Mouse (Mus musculus) hindbrain, embryonic 16.5 days (tissue): Measurements from ENCODE around the gene Mrm3. TPM values are rescaled to one million over a fixed set of nuclear protein-coding genes. Genes with fewer than 3 reads are reported as not detected.

Experiments
- ATAC-seq: fragments of 200-750 bp; cut with Nextera tagmentation; 2 replicates; pipeline ENCODE4 v1.8.0; 2017; ENCODE audit warnings: moderate TSS enrichment, moderate library complexity
- H3K27ac ChIP-seq: fragments of 300-500 bp; sonication (generic); 2 replicates; pipeline ENCODE4 v1.5.1; 2014; ENCODE audit warnings: low read depth, mild to moderate bottlenecking, control low read depth, low read length, moderate library complexity
- H3K27me3 ChIP-seq: fragments of 300-500 bp; sonication (generic); replicated peaks from 2 replicates; pipeline ENCODE4 v1.6.1; 2014; ENCODE audit warnings: low read length; ENCODE audit not compliant: control insufficient read depth, insufficient read depth
- H3K36me3 ChIP-seq: fragments of 300-500 bp; sonication (generic); 2 replicates; pipeline ENCODE4 v1.6.1; 2014; ENCODE audit warnings: mild to moderate bottlenecking, low read length, moderate library complexity, mixed read lengths; ENCODE audit not compliant: control insufficient read depth, insufficient read depth
- H3K4me1 ChIP-seq: fragments of 300-500 bp; sonication (generic); 2 replicates; pipeline ENCODE4 v1.6.1; 2014; ENCODE audit warnings: low read depth, low read length; ENCODE audit not compliant: control insufficient read depth, insufficient read depth
- H3K4me2 ChIP-seq: fragments of 300-500 bp; sonication (generic); 2 replicates; pipeline ENCODE4 v1.6.1; 2014; ENCODE audit warnings: mild to moderate bottlenecking, low read length, control low read depth, moderate library complexity
- H3K4me3 ChIP-seq: fragments of 300-500 bp; sonication (generic); 2 replicates; pipeline ENCODE4 v1.5.1; 2014; ENCODE audit warnings: mild to moderate bottlenecking, low read length, control low read depth, moderate library complexity
- H3K9ac ChIP-seq: fragments of 300-500 bp; sonication (generic); 2 replicates; pipeline ENCODE4 v1.6.1; 2014; ENCODE audit warnings: low read depth, mild to moderate bottlenecking, control low read depth, low read length, moderate library complexity
- H3K9me3 ChIP-seq: fragments of 300-500 bp; sonication (generic); 2 replicates; pipeline ENCODE4 v1.6.1; 2014; ENCODE audit warnings: mild to moderate bottlenecking, low read length, moderate library complexity; ENCODE audit not compliant: control insufficient read depth
- WGBS: fragments of 180-500 bp; shearing (Covaris S2); extraction: QIAGEN DNeasy Blood & Tissue Kit; methylation state at CpG from one replicate; pipeline ENCODE4 v1.1.7; 2014; 5-methylcytosine and 5-hydroxymethylcytosine counted together
- polyA plus RNA-seq: library from polyadenylated mRNA; unstranded; fragments of >200 nt; fragmentation: Nextera tagmentation; extraction: Ambion mirVana; gene quantifications from 2 replicates; pipeline ENCODE4 v1.2.1, GENCODE M21; 2015

The Mrm3 gene
- polyA plus RNA-seq, 1 experiment from 2014 or later = 26.1 TPM

GRCm38 (mm10) chr11:76279971-76280370 is 36.5 kb downstream of the Mrm3 start:
- Histone ChIP-seq H3K4me2 (no peak overlapping the region), H3K9ac (no peak overlapping the region), H3K36me3 (no peaks in the 10 kb centered on the region), H3K9me3 (no peaks in the 10 kb centered on the region), H3K4me1 (peaks cover 16% of the 10 kb centered on the region), H3K4me3 (no peak overlapping the region), H3K27me3 (no peaks in the 10 kb centered on the region), H3K27ac (peak overlapping the region; percentile 48)
- ATAC-seq = no peak
- 64% methylated on average over 2 of the region's 2 CpGs for WGBS

GRCm38 (mm10) chr11:76283841-76284240 is 40.3 kb downstream of the Mrm3 start:
- H3K9ac ChIP-seq = no peak overlapping the region
- 94% methylated on average over 6 of the region's 6 CpGs for WGBS

DNA sequence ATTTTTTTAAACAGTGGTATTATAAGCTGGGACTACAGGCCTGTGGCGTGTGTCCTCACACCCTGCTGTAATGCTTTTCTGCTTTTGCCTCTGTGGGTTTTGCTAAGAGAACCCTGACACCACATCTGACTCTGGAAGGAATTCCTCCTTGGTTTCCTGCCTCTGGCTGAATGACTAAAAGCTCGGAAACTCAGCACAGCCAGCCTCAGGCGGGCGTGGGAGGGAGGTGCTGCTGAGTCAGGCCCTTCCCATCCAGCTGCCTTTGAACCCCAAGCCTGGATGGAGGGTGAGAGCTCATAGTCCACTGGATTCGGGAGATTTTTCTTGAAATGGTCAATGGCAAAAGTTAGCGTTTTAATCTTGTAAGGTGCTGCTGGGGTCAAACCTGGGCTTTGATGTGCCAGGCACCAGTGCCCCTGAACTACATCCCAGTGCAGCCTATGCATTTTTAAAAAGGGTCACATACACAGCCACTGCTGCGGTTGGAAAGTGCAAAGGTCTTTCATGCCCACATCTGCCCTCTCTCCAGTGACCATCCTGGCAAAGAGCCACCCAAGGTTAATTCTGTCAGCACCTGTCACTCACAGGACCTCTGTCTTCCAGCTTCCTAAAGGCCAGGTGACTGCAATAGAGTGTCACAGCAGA is 42.0 kb downstream of the Mrm3 start:
- ATAC-seq = no peak
- WGBS = 61% methylated on average over 7 of the region's 7 CpGs
- no peak overlapping the region for H3K4me3 ChIP-seq
- no peaks in the 10 kb centered on the region for H3K27me3 ChIP-seq
- H3K9ac ChIP-seq = no peak overlapping the region
- H3K4me1 ChIP-seq = peaks cover 22% of the 10 kb centered on the region
- H3K9me3 ChIP-seq = no peaks in the 10 kb centered on the region
- H3K27ac ChIP-seq = no peak overlapping the region
- no peaks in the 10 kb centered on the region for H3K36me3 ChIP-seq
- H3K4me2 ChIP-seq = no peak overlapping the region

More at GRCm38 (mm10) chr11:76283841-76284240, 40.3 kb downstream of the Mrm3 start:
- Histone ChIP-seq H3K36me3 (no peaks in the 10 kb centered on the region), H3K4me2 (no peak overlapping the region), H3K4me3 (no peak overlapping the region), H3K4me1 (peaks cover 27% of the 10 kb centered on the region), H3K9me3 (no peaks in the 10 kb centered on the region), H3K27ac (no peak overlapping the region), H3K27me3 (no peaks in the 10 kb centered on the region)
- no peak for ATAC-seq

GRCm38 (mm10) chr11:76286534-76287126 is 43.1 kb downstream of the Mrm3 start:
- WGBS = 62% methylated on average over 10 of the region's 10 CpGs
- ATAC-seq = no peak

DNA sequence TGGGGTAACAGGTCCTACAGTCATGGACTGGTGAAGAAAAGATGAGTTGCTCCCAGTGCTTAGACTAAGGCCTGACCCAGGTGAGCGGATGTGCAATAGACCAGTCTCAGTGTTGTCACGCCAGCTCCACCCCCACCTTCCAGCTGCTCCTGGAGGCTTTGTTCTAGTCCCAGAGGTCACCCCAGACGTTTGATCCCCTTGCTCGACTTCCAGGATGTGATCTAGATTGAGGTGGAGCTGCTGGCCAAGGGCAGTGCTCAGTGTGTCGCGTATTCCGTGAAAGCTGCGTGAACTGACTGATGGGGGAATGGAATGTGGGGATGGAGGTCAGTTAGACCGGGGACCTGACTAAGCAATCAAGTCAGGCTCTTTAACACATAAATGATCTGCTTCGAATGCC is 43.8 kb downstream of the Mrm3 start:
- H3K36me3 ChIP-seq = no peaks in the 10 kb centered on the region
- H3K9ac ChIP-seq = no peak overlapping the region
- no peak overlapping the region for H3K4me3 ChIP-seq
- 42% methylated on average over 10 of the region's 10 CpGs for WGBS
- no peaks in the 10 kb centered on the region for H3K27me3 ChIP-seq
- H3K9me3 ChIP-seq = no peaks in the 10 kb centered on the region
- no peak overlapping the region for H3K4me2 ChIP-seq
- no peak for ATAC-seq
- peaks cover 24% of the 10 kb centered on the region for H3K4me1 ChIP-seq
- H3K27ac ChIP-seq = no peak overlapping the region

More at GRCm38 (mm10) chr11:76286534-76287126, 43.1 kb downstream of the Mrm3 start:
- H3K4me2 ChIP-seq = no peak overlapping the region
- no peak overlapping the region for H3K4me3 ChIP-seq
- no peak overlapping the region for H3K9ac ChIP-seq
- H3K4me1 ChIP-seq = peaks cover 24% of the 10 kb centered on the region
- no peaks in the 10 kb centered on the region for H3K36me3 ChIP-seq
- H3K27ac ChIP-seq = no peak overlapping the region
- no peaks in the 10 kb centered on the region for H3K9me3 ChIP-seq
- H3K27me3 ChIP-seq = no peaks in the 10 kb centered on the region

DNA sequence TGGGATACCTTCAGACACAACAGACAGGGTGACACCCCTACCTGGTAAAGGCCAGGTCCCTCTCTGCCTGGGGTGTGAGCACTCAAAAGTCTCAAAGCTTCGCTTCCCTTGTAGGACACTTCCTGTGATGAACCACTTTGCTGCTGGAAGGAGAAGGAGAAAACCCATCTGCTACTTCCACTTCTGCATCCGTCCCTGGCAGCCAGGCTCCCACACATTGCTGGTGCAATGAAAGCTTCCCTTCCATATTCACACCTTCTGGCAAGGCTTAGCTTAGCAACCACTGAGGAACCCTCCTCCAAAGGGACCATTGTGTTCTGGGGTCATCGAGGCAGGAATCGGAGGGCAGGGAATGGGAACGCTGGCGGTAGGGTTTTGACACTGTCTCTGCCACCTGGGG is 45.1 kb downstream of the Mrm3 start:
- no peak for ATAC-seq

DNA sequence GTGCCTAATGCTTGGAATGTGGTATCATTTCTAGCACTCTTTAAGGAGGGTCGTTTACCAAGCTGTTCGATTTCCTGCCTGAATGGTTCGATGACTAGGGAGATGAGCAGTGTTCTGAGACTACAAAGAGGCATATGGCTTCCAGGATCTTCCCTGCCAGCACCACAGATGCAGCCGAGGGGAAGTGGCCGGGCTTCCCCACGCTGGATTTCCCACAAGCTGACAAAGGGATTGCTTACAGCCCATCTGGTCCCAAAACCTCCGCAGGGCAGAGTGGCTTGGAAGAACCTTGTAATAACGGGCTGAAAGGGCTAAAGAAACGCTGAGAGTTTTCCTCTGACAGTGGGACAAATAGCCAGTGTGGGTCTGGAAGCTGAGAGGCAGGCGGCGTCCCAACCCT is 46.9 kb downstream of the Mrm3 start:
- H3K27ac ChIP-seq = peak overlapping the region; percentile 70
- H3K36me3 ChIP-seq = no peaks in the 10 kb centered on the region
- peak overlapping the region; percentile 45; the same call in 1 of the 2 replicates for H3K9ac ChIP-seq
- peak overlapping the region; percentile 13; the same call in 1 of the 2 replicates for H3K4me2 ChIP-seq
- ATAC-seq = peak; percentile 79
- 11% methylated on average over 11 of the region's 11 CpGs for WGBS
- H3K4me3 ChIP-seq = no peak overlapping the region
- H3K9me3 ChIP-seq = no peaks in the 10 kb centered on the region
- H3K4me1 ChIP-seq = peaks cover 38% of the 10 kb centered on the region
- no peaks in the 10 kb centered on the region for H3K27me3 ChIP-seq

More for the DNA sequence above, 45.1 kb downstream of the Mrm3 start:
- Histone ChIP-seq H3K36me3 (no peaks in the 10 kb centered on the region), H3K27me3 (no peaks in the 10 kb centered on the region), H3K4me2 (no peak overlapping the region), H3K27ac (no peak overlapping the region), H3K9me3 (no peaks in the 10 kb centered on the region), H3K4me3 (no peak overlapping the region), H3K4me1 (peaks cover 30% of the 10 kb centered on the region), H3K9ac (no peak overlapping the region)
- 69% methylated on average over 6 of the region's 6 CpGs for WGBS

DNA sequence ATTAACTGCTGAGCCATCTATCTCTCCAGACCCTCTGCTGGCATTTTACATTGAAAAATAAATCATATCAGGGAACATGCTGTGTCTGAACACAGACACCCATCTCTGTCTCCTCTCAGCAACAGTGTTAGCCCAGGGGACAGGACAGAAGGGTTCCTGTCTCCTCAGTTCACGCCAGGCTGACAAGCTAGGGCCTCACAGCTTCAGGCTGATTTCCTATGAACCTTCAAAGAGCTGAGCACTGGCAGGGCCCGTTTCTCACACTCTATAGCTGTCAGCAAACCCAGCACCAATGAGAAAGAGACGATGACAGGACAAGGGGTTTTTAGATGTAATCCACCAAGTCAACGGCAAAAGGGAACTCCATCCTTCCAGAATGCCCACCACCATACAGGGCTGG is 48.4 kb downstream of the Mrm3 start:
- no peak overlapping the region for H3K27ac ChIP-seq
- ATAC-seq = no peak
- no peak overlapping the region for H3K4me2 ChIP-seq
- H3K4me3 ChIP-seq = no peak overlapping the region
- H3K9ac ChIP-seq = no peak overlapping the region
- H3K36me3 ChIP-seq = no peaks in the 10 kb centered on the region
- H3K4me1 ChIP-seq = peaks cover 42% of the 10 kb centered on the region
- no peaks in the 10 kb centered on the region for H3K9me3 ChIP-seq
- H3K27me3 ChIP-seq = no peaks in the 10 kb centered on the region
- 85% methylated on average over 4 of the region's 4 CpGs for WGBS

GRCm38 (mm10) chr11:76292398-76292797 is 48.9 kb downstream of the Mrm3 start:
- Histone ChIP-seq H3K27ac (no peak overlapping the region; the same call in 1 of the 2 replicates), H3K9ac (no peak overlapping the region), H3K4me3 (no peak overlapping the region), H3K9me3 (no peaks in the 10 kb centered on the region), H3K4me2 (no peak overlapping the region), H3K36me3 (no peaks in the 10 kb centered on the region), H3K4me1 (peaks cover 43% of the 10 kb centered on the region), H3K27me3 (no peaks in the 10 kb centered on the region)
- 81% methylated on average over 15 of the region's 15 CpGs for WGBS
- ATAC-seq = no peak
